Mouse (Mus musculus): ENCODE results near the gene Vmn2r121. TPM values are rescaled to one million over a fixed set of nuclear protein-coding genes. Genes with fewer than 3 reads are reported as not detected.

Gene Vmn2r121
- not detected in 2 replicates for polyA plus RNA-seq (2012; rRNA removed)

GRCm38 (mm10) chrX:124135852-124136251 lies at the start of gene Vmn2r121:
TSS of gene Vmn2r121 (minus strand) at chrX:124135952.
- no peaks in the 10 kb centered on the region for H3K27me3 ChIP-seq (ENCODE audit: control insufficient read depth, insufficient read depth, low read length)
- TF ChIP-seq CTCF (IDR thresholded peaks at IDR 0.05; ENCODE audit: borderline replicate concordance, control insufficient read depth, extremely low read depth, insufficient read depth, low read length, poor library complexity) (no peak), POLR2A (IDR thresholded peaks at IDR 0.05; ENCODE audit: control insufficient read depth, extremely low read depth, insufficient read depth, low read length, poor library complexity) (no peak)
- no peaks in the 10 kb centered on the region for H3K4me1 ChIP-seq (replicated peaks; ENCODE audit: control insufficient read depth, insufficient read depth, low read length)
- H3K4me3 ChIP-seq (ENCODE audit: control insufficient read depth, insufficient read depth, low read length): no peak within 1 kb of the TSS
- H3K36me3 ChIP-seq (ENCODE audit: control insufficient read depth, insufficient read depth, low read length): no peaks in the 10 kb centered on the region
- DNase-seq: no peak
- H3K27ac ChIP-seq (ENCODE audit: control insufficient read depth, insufficient read depth, low read length): no peak within 1 kb of the TSS
- WGBS: 72% methylated on average over 5 of the region's 5 CpGs
